Mouse (Mus musculus) CH12.LX (cell line): Measurements from ENCODE around the gene Hist1h4f.

Experiments used
- CHD2 ChIP-seq: IDR thresholded peaks from 2 replicates; pipeline ENCODE4 v1.6.1; 2011; ENCODE audit warnings: low read length, improper control_type of control experiment
- CTCF ChIP-seq, 2 experiments: IDR thresholded peaks in 1 of 2; conservative IDR thresholded peaks in 1 of 2; 2 replicates each; pipeline ENCODE4 v1.5.1; 2011 to 2012; ENCODE audit warnings: low read depth in 2 of 2, low read length in 2 of 2, improper control_type of control experiment in 1 of 2, inconsistent platforms in 1 of 2, mild to moderate bottlenecking in 1 of 2, moderate library complexity in 1 of 2
- ELF1 ChIP-seq: IDR thresholded peaks from 2 replicates; pipeline ENCODE4 v1.6.1; 2014; ENCODE audit warnings: low read depth, mild to moderate bottlenecking, inconsistent platforms, low read length, improper control_type of control experiment
- EP300 ChIP-seq: IDR thresholded peaks from 2 replicates; pipeline ENCODE4 v1.6.1; 2011; ENCODE audit warnings: low read length, improper control_type of control experiment
- NRF1 ChIP-seq: IDR thresholded peaks from 2 replicates; pipeline ENCODE4 v1.6.1; 2014; ENCODE audit warnings: low read depth, mild to moderate bottlenecking, inconsistent platforms, low read length, improper control_type of control experiment, moderate library complexity
- POLR2A ChIP-seq: IDR thresholded peaks from 2 replicates; pipeline ENCODE4 v1.6.1; 2011; ENCODE audit warnings: low read depth, mild to moderate bottlenecking, improper control_type of control experiment, low read length
- RAD21 ChIP-seq: IDR thresholded peaks from 2 replicates; pipeline ENCODE4 v1.6.1; 2011; ENCODE audit warnings: low read depth, mild to moderate bottlenecking, low read length, improper control_type of control experiment, moderate library complexity
- TCF12 ChIP-seq: IDR thresholded peaks from 2 replicates; pipeline ENCODE4 v1.6.1; 2014; ENCODE audit warnings: low read depth, mild to moderate bottlenecking, inconsistent platforms, low read length, improper control_type of control experiment
- USF2 ChIP-seq: conservative IDR thresholded peaks from 2 replicates; pipeline ENCODE4 v1.6.1; 2011; ENCODE audit warnings: low read depth, low read length, improper control_type of control experiment
- ZNF384 ChIP-seq: IDR thresholded peaks from 2 replicates; pipeline ENCODE4 v1.6.1; 2012; ENCODE audit warnings: low read depth, low read length, improper control_type of control experiment, inconsistent platforms

GRCm38 (mm10) chr13:23503797-23504196, 47.7 kb downstream of the Hist1h4f start:
- TF ChIP-seq ELF1 = peak; percentile 96
- no peak for TF ChIP-seq CTCF (conservative IDR thresholded peaks at IDR 0.05 in 1 of 2, IDR thresholded peaks at IDR 0.05 in 1 of 2; ENCODE audit: low read depth in 2 of 2, low read length in 2 of 2)
- TF ChIP-seq ZNF384 = no peak
- no peak for TF ChIP-seq EP300
- TF ChIP-seq POLR2A = no peak
- TF ChIP-seq RAD21 = no peak
- TF ChIP-seq USF2 = peak; percentile 65
- peak; percentile 64 for TF ChIP-seq NRF1
- no peak for TF ChIP-seq CHD2
- TF ChIP-seq TCF12 = no peak
